Mouse (Mus musculus) intestine, embryonic 16.5 days (tissue): Measurements from ENCODE around the gene Crygc. TPM values are rescaled to one million over a fixed set of nuclear protein-coding genes. Genes with fewer than 3 reads are reported as not detected.

ENCODE experiments used
- ATAC-seq: fragments of 200-750 bp; cut with Nextera tagmentation; 2 replicates; pipeline ENCODE4 v1.8.0; 2017; ENCODE audit warnings: moderate TSS enrichment, moderate library complexity
- H3K27ac ChIP-seq: fragments of 300-500 bp; sonication (generic); 2 replicates; pipeline ENCODE4 v1.5.1; 2014; ENCODE audit warnings: mild to moderate bottlenecking, low read length
- H3K27me3 ChIP-seq: fragments of 300-500 bp; sonication (generic); replicated peaks from 2 replicates; pipeline ENCODE4 v1.6.1; 2014; ENCODE audit warnings: low read length, control low read depth, mixed read lengths; ENCODE audit not compliant: control insufficient read depth, insufficient read depth
- H3K36me3 ChIP-seq: fragments of 300-500 bp; sonication (generic); 2 replicates; pipeline ENCODE4 v1.6.1; 2014; ENCODE audit warnings: low read length, control low read depth; ENCODE audit not compliant: control insufficient read depth, insufficient read depth
- H3K4me1 ChIP-seq: fragments of 300-500 bp; sonication (generic); 2 replicates; pipeline ENCODE4 v1.6.1; 2014; ENCODE audit warnings: low read length, control low read depth, mixed read lengths; ENCODE audit not compliant: control insufficient read depth, insufficient read depth
- H3K4me2 ChIP-seq: fragments of 300-500 bp; sonication (generic); 2 replicates; pipeline ENCODE4 v1.6.1; 2014; ENCODE audit warnings: low read depth, low read length, control low read depth
- H3K4me3 ChIP-seq: fragments of 300-500 bp; sonication (generic); 2 replicates; pipeline ENCODE4 v1.5.1; 2014; ENCODE audit warnings: mild to moderate bottlenecking, low read length
- H3K9ac ChIP-seq: fragments of 300-500 bp; sonication (generic); 2 replicates; pipeline ENCODE4 v1.6.1; 2014; ENCODE audit warnings: low read depth, low read length
- H3K9me3 ChIP-seq: fragments of 300-500 bp; sonication (generic); 2 replicates; pipeline ENCODE4 v1.6.1; 2016; ENCODE audit warnings: low read length, control low read depth; ENCODE audit not compliant: control insufficient read depth
- WGBS: fragments of 180-500 bp; shearing (Covaris S2); extraction: QIAGEN DNeasy Blood & Tissue Kit; methylation state at CpG from one replicate; pipeline ENCODE4 v1.1.7; 2014; 5-methylcytosine and 5-hydroxymethylcytosine counted together
- polyA plus RNA-seq: library from polyadenylated mRNA; unstranded; fragments of >200 nt; fragmentation: Nextera tagmentation; extraction: Ambion mirVana; gene quantifications from 2 replicates; pipeline ENCODE4 v1.2.1, GENCODE M21; 2015

Gene Crygc
- polyA plus RNA-seq, 1 experiment from 2014 or later, result not detected

DNA sequence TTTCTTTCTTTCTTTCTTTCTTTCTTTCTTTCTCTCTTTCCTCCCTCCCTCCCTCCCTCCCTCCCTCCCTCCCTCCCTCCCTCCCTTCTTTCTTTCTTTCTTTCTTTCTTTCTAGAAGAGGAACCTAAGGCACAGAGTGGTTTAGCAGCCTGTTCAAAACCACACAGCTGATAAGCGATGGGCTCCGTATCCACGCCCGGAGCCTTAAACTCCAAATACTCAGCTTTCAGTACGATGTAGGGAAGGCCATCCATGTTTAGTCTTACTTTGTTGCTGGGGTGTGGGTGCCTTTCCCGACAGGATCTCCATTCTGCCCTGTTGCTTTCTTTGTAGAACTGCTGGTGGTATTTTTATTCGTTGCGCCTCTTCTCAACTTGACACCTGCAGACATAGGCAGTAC lies 35.7 kb upstream of the Crygc start:
- no peaks in the 10 kb centered on the region for H3K36me3 ChIP-seq
- WGBS, result 87% methylated on average over 8 of the region's 8 CpGs
- H3K9ac ChIP-seq, result no peak overlapping the region
- H3K27ac ChIP-seq, result no peak overlapping the region
- H3K4me3 ChIP-seq, result no peak overlapping the region
- no peaks in the 10 kb centered on the region for H3K9me3 ChIP-seq
- no peaks in the 10 kb centered on the region for H3K4me1 ChIP-seq
- no peak overlapping the region for H3K4me2 ChIP-seq
- H3K27me3 ChIP-seq, result no peaks in the 10 kb centered on the region
- ATAC-seq, result no peak

- WGBS, result 87% methylated on average over 10 of the region's 10 CpGs
- no peak overlapping the region for H3K9ac ChIP-seq
Measured at GRCm38 (mm10) chr1:65107654-65108279, 34.3 kb upstream of the Crygc start.

GRCm38 (mm10) chr1:65103273-65103672 lies 29.8 kb upstream of the Crygc start, which contains the start of gene Cryga:
TSS of gene Cryga (minus strand) at chr1:65103373.
- WGBS, result 92% methylated on average over 11 of the region's 11 CpGs
- Histone ChIP-seq H3K4me3 (no peak within 1 kb of the TSS), H3K4me2 (no peak within 1 kb of the TSS), H3K27ac (no peak within 1 kb of the TSS), H3K9me3 (no peaks in the 10 kb centered on the region), H3K4me1 (no peaks in the 10 kb centered on the region), H3K27me3 (no peaks in the 10 kb centered on the region), H3K9ac (no peak within 1 kb of the TSS), H3K36me3 (no peaks in the 10 kb centered on the region)
- no peak for ATAC-seq

More at GRCm38 (mm10) chr1:65107654-65108279, 34.3 kb upstream of the Crygc start:
- Histone ChIP-seq H3K9me3 (no peaks in the 10 kb centered on the region), H3K4me3 (no peak overlapping the region), H3K27me3 (no peaks in the 10 kb centered on the region), H3K36me3 (no peaks in the 10 kb centered on the region), H3K4me1 (no peaks in the 10 kb centered on the region), H3K27ac (no peak overlapping the region), H3K4me2 (no peak overlapping the region)
- ATAC-seq, result no peak

- Histone ChIP-seq H3K4me1 (no peaks in the 10 kb centered on the region), H3K9ac (no peak overlapping the region), H3K4me2 (no peak overlapping the region), H3K9me3 (no peaks in the 10 kb centered on the region), H3K4me3 (no peak overlapping the region), H3K36me3 (no peaks in the 10 kb centered on the region), H3K27ac (no peak overlapping the region), H3K27me3 (no peaks in the 10 kb centered on the region)
- peak; percentile 60; the same call in 1 of the 2 replicates for ATAC-seq
- WGBS, result 77% methylated on average over 3 of the region's 3 CpGs
Measured at GRCm38 (mm10) chr1:65096953-65097352, 23.5 kb upstream of the Crygc start.

- 91% methylated on average over 3 of the region's 3 CpGs for WGBS
Measured at GRCm38 (mm10) chr1:65091566-65091965, 18.1 kb upstream of the Crygc start.

GRCm38 (mm10) chr1:65090370-65090769 lies 16.9 kb upstream of the Crygc start:
- Histone ChIP-seq H3K27ac (no peak overlapping the region), H3K9ac (no peak overlapping the region), H3K27me3 (no peaks in the 10 kb centered on the region), H3K9me3 (no peaks in the 10 kb centered on the region), H3K4me3 (no peak overlapping the region), H3K4me2 (no peak overlapping the region), H3K4me1 (no peaks in the 10 kb centered on the region), H3K36me3 (no peaks in the 10 kb centered on the region)
- WGBS, result 45% methylated on average over 2 of the region's 2 CpGs
- peak; percentile 89 for ATAC-seq

More at GRCm38 (mm10) chr1:65091566-65091965, 18.1 kb upstream of the Crygc start:
- Histone ChIP-seq H3K9me3 (no peaks in the 10 kb centered on the region), H3K4me1 (no peaks in the 10 kb centered on the region), H3K4me3 (no peak overlapping the region), H3K9ac (no peak overlapping the region), H3K27ac (no peak overlapping the region), H3K4me2 (no peak overlapping the region), H3K36me3 (no peaks in the 10 kb centered on the region), H3K27me3 (no peaks in the 10 kb centered on the region)
- ATAC-seq, result no peak

DNA sequence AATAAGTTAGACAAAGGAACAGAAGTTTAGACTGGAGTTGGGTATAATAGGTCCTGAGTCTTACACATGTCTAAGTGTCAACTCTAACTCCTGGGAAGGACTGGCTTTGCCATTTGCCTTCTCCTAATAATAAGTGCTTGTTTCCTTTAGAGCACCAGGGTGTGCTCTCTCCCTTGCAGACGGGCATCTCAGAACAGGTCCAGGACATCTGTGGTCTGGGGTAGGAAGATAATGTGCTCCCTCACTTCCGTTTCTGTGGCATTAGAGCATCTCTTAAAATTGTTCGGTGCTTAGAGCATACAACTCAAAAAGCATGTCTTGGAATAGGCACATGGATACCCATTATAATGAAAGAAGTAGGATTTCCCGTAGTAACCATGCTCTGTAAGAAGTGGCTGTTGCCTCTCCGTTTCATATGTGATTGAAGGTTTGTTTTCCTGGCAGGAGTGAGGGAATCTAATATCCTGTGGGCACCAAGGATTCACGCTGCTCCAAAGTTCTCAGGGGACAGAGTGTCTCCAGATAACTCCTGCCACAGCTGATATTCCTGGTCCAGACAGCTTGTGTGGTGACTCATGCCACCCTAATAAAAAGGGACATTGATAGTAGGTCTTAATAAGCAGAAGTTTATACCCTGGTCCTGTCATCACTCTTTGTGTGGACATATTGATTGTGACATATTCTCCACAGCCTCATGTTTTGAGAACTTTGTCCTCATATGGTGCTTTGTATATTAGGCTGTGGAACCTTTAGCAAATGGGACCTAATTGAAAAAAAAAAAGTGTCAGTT lies 15.3 kb upstream of the Crygc start:
- no peak overlapping the region for H3K27ac ChIP-seq
- no peak overlapping the region for H3K9ac ChIP-seq
- 74% methylated on average over 6 of the region's 6 CpGs for WGBS
- no peak overlapping the region for H3K4me2 ChIP-seq
- H3K36me3 ChIP-seq, result no peaks in the 10 kb centered on the region
- no peaks in the 10 kb centered on the region for H3K9me3 ChIP-seq
- no peaks in the 10 kb centered on the region for H3K27me3 ChIP-seq
- no peaks in the 10 kb centered on the region for H3K4me1 ChIP-seq
- H3K4me3 ChIP-seq, result no peak overlapping the region
- ATAC-seq, result peak; percentile 62; the same call in 1 of the 2 replicates

GRCm38 (mm10) chr1:65082188-65082587 lies 8.7 kb upstream of the Crygc start, which contains the start of gene Crygb:
TSS of gene Crygb (minus strand) at chr1:65082288.
- no peak within 1 kb of the TSS for H3K9ac ChIP-seq
- 42% methylated on average over 7 of the region's 7 CpGs for WGBS
- no peaks in the 10 kb centered on the region for H3K27me3 ChIP-seq
- no peak within 1 kb of the TSS for H3K4me3 ChIP-seq
- no peaks in the 10 kb centered on the region for H3K9me3 ChIP-seq
- no peak within 1 kb of the TSS for H3K27ac ChIP-seq
- H3K4me1 ChIP-seq, result no peaks in the 10 kb centered on the region
- ATAC-seq, result no peak
- H3K36me3 ChIP-seq, result no peaks in the 10 kb centered on the region
- H3K4me2 ChIP-seq, result no peak within 1 kb of the TSS

DNA sequence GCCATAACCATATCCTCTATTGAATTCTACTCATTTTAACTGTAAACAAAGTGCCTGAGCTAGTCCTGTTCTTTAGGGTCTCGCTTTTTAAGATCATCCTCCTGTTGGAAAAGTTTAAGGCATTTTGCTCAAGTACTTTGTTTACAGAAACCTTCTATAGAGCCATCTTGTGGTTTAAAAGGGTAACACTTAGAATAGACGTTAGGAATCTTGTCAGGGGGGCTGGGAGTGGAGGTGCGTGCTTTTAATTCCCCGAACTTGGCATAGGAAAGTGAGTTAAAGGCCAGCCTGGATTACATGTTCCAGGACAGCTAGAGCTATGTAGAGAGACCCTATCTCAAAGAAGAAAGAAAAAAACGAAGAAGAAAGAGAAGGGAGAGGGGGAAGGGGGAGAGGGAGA lies 2.1 kb upstream of the Crygc start:
- no peak for ATAC-seq
- Histone ChIP-seq H3K27ac (no peak overlapping the region), H3K27me3 (no peaks in the 10 kb centered on the region), H3K4me2 (no peak overlapping the region), H3K9me3 (no peaks in the 10 kb centered on the region), H3K4me1 (no peaks in the 10 kb centered on the region), H3K9ac (no peak overlapping the region), H3K36me3 (no peaks in the 10 kb centered on the region), H3K4me3 (no peak overlapping the region)
- 17% methylated on average over 5 of the region's 5 CpGs for WGBS
